Mouse (Mus musculus) spleen, postnatal 14 days (tissue): Measurements from ENCODE around the gene Tmem120b.

Experiments
- DNase-seq, 2 experiments: peaks; one replicate each; pipeline ENCODE4 v3.0.0; 2021 to 2022; ENCODE audit warnings: low spot score in 2 of 2

Gene Tmem120b

GRCm38 (mm10) chr5:123159446-123159845 lies 91.2 kb downstream of the Tmem120b start:
- DNase-seq, result no peak

GRCm38 (mm10) chr5:123159866-123160265 lies 91.7 kb downstream of the Tmem120b start:
- no peak for DNase-seq

GRCm38 (mm10) chr5:123160341-123160740 lies 92.1 kb downstream of the Tmem120b start:
- DNase-seq, result no peak

- no peak for DNase-seq
These were observed 94.7 kb downstream of the Tmem120b start for GRCm38 (mm10) chr5:123162942-123163341.

- DNase-seq, result no peak
These were observed 98.2 kb downstream of the Tmem120b start for GRCm38 (mm10) chr5:123166437-123166836.
